Mouse (Mus musculus) embryonic facial prominence, embryonic 15.5 days (tissue): ENCODE measurements at regions not wholly inside any gene's neighbourhood (a gene's known extent, or its start where the extent isn't known, plus 50 kb on each side); places are given as distances from the start of the nearest gene placed in this dataset.
A peak's percentile ranks its signal among the peaks of the same experiment; 100 is the strongest.

Experiments
- ATAC-seq: fragments of 200-750 bp; cut with Nextera tagmentation; 2 replicates; pipeline ENCODE4 v1.8.0; 2017; ENCODE audit warnings: low read depth, moderate TSS enrichment; ENCODE audit not compliant: insufficient number of reproducible peaks, low FRiP score, low TSS enrichment
- H3K27ac ChIP-seq: fragments of 300-500 bp; sonication (generic); replicated peaks from 2 replicates; pipeline ENCODE4 v1.5.1; 2015; ENCODE audit warnings: mild to moderate bottlenecking, inconsistent platforms
- H3K27me3 ChIP-seq: fragments of 300-500 bp; sonication (generic); 2 replicates; pipeline ENCODE4 v1.6.1; 2015; ENCODE audit warnings: inconsistent platforms
- H3K36me3 ChIP-seq: fragments of 300-500 bp; sonication (generic); 2 replicates; pipeline ENCODE4 v1.6.1; 2015; ENCODE audit warnings: mild to moderate bottlenecking, inconsistent platforms
- H3K4me1 ChIP-seq: fragments of 300-500 bp; sonication (generic); 2 replicates; pipeline ENCODE4 v1.6.1; 2015; ENCODE audit warnings: inconsistent platforms
- H3K4me2 ChIP-seq: fragments of 300-500 bp; sonication (generic); replicated peaks from 2 replicates; pipeline ENCODE4 v1.6.1; 2015; ENCODE audit warnings: mild to moderate bottlenecking, inconsistent platforms
- H3K4me3 ChIP-seq: fragments of 300-500 bp; sonication (generic); replicated peaks from 2 replicates; pipeline ENCODE4 v1.5.1; 2015; ENCODE audit warnings: mild to moderate bottlenecking, inconsistent platforms
- H3K9ac ChIP-seq: fragments of 300-500 bp; sonication (generic); 2 replicates; pipeline ENCODE4 v1.6.1; 2015; ENCODE audit warnings: inconsistent platforms
- H3K9me3 ChIP-seq: fragments of 300-500 bp; sonication (generic); replicated peaks from 2 replicates; pipeline ENCODE4 v1.6.1; 2016; ENCODE audit warnings: inconsistent platforms
- WGBS: fragments of 180-500 bp; shearing (Covaris S2); methylation state at CpG from one replicate; pipeline ENCODE4 v1.1.7; 2015; 5-methylcytosine and 5-hydroxymethylcytosine counted together

- no peak overlapping the region for H3K4me3 ChIP-seq
- H3K9me3 ChIP-seq = no peaks in the 10 kb centered on the region
- no peak overlapping the region for H3K9ac ChIP-seq
- WGBS = 83% methylated on average over 5 of the region's 5 CpGs
- H3K4me2 ChIP-seq = no peak overlapping the region
- ATAC-seq = no peak
- H3K4me1 ChIP-seq = 0 out of 2 replicates have a peak, but pooled peaks cover 7% of the 10 kb centered on the region
- no peaks in the 10 kb centered on the region for H3K27me3 ChIP-seq
- no peak overlapping the region for H3K27ac ChIP-seq
- no peaks in the 10 kb centered on the region for H3K36me3 ChIP-seq
Observed at GRCm38 (mm10) chr1:179864537-179865226, 61.2 kb upstream of the Ahctf1 start.

- H3K9ac ChIP-seq = no peak overlapping the region
- no peak overlapping the region for H3K4me2 ChIP-seq
- H3K27me3 ChIP-seq = no peaks in the 10 kb centered on the region
- no peaks in the 10 kb centered on the region for H3K9me3 ChIP-seq
- H3K4me3 ChIP-seq = no peak overlapping the region
- WGBS = 57% methylated on average over 4 of the region's 4 CpGs
- H3K27ac ChIP-seq = no peak overlapping the region
- no peaks in the 10 kb centered on the region for H3K36me3 ChIP-seq
- ATAC-seq = no peak
- 0 out of 2 replicates have a peak, but pooled peaks cover 7% of the 10 kb centered on the region for H3K4me1 ChIP-seq
Observed at GRCm38 (mm10) chr1:179863420-179863819, 59.9 kb upstream of the Ahctf1 start.

- Histone ChIP-seq H3K4me2 (no peak overlapping the region), H3K27ac (no peak overlapping the region), H3K9ac (no peak overlapping the region), H3K27me3 (no peaks in the 10 kb centered on the region), H3K4me3 (no peak overlapping the region), H3K36me3 (no peaks in the 10 kb centered on the region), H3K9me3 (no peaks in the 10 kb centered on the region), H3K4me1 (0 out of 2 replicates have a peak, but pooled peaks cover 7% of the 10 kb centered on the region)
- WGBS = 47% methylated on average over 3 of the region's 3 CpGs
- no peak for ATAC-seq
Observed at GRCm38 (mm10) chr1:179862941-179863340, 59.5 kb upstream of the Ahctf1 start.

- H3K4me3 ChIP-seq = no peak overlapping the region
- no peaks in the 10 kb centered on the region for H3K27me3 ChIP-seq
- no peaks in the 10 kb centered on the region for H3K9me3 ChIP-seq
- H3K4me2 ChIP-seq = no peak overlapping the region
- no peak overlapping the region for H3K27ac ChIP-seq
- no peak overlapping the region for H3K9ac ChIP-seq
- no peaks in the 10 kb centered on the region for H3K36me3 ChIP-seq
- H3K4me1 ChIP-seq = 0 out of 2 replicates have a peak, but pooled peaks cover 7% of the 10 kb centered on the region
- ATAC-seq = no peak
- 71% methylated on average over 3 of the region's 3 CpGs for WGBS
Observed at GRCm38 (mm10) chr1:179861776-179862175, 58.3 kb upstream of the Ahctf1 start.

GRCm38 (mm10) chr1:179859552-179859902 is 56.0 kb upstream of the Ahctf1 start:
- no peak overlapping the region for H3K9ac ChIP-seq
- no peak overlapping the region for H3K4me3 ChIP-seq
- H3K36me3 ChIP-seq = no peaks in the 10 kb centered on the region
- 77% methylated on average over 8 of the region's 8 CpGs for WGBS
- H3K9me3 ChIP-seq = no peaks in the 10 kb centered on the region
- no peak for ATAC-seq
- no peaks in the 10 kb centered on the region for H3K27me3 ChIP-seq
- H3K27ac ChIP-seq = no peak overlapping the region
- H3K4me1 ChIP-seq = no peaks in the 10 kb centered on the region
- no peak overlapping the region for H3K4me2 ChIP-seq

- peak; percentile 67; the same call in 1 of the 2 replicates for ATAC-seq
Observed at GRCm38 (mm10) chr1:179858780-179859551, 55.5 kb upstream of the Ahctf1 start.

GRCm38 (mm10) chr1:179854288-179854965 is 50.9 kb upstream of the Ahctf1 start:
- Histone ChIP-seq H3K27me3 (no peaks in the 10 kb centered on the region), H3K4me2 (no peak overlapping the region), H3K4me1 (no peaks in the 10 kb centered on the region), H3K4me3 (no peak overlapping the region), H3K9ac (no peak overlapping the region), H3K9me3 (no peaks in the 10 kb centered on the region), H3K27ac (no peak overlapping the region), H3K36me3 (no peaks in the 10 kb centered on the region)
- 49% methylated on average over 12 of the region's 12 CpGs for whole genome bisulfite sequencing
- no peak for ATAC-seq

More at GRCm38 (mm10) chr1:179858780-179859551, 55.5 kb upstream of the Ahctf1 start:
- no peaks in the 10 kb centered on the region for H3K36me3 ChIP-seq
- no peaks in the 10 kb centered on the region for H3K27me3 ChIP-seq
- no peaks in the 10 kb centered on the region for H3K9me3 ChIP-seq
- 40% methylated on average over 14 of the region's 14 CpGs for WGBS
- H3K27ac ChIP-seq = no peak overlapping the region
- no peak overlapping the region for H3K4me3 ChIP-seq
- no peaks in the 10 kb centered on the region for H3K4me1 ChIP-seq
- no peak overlapping the region for H3K4me2 ChIP-seq
- H3K9ac ChIP-seq = no peak overlapping the region
